28 mouse cellular contexts compared by ENCODE assay signal in the genomic region with DNA sequence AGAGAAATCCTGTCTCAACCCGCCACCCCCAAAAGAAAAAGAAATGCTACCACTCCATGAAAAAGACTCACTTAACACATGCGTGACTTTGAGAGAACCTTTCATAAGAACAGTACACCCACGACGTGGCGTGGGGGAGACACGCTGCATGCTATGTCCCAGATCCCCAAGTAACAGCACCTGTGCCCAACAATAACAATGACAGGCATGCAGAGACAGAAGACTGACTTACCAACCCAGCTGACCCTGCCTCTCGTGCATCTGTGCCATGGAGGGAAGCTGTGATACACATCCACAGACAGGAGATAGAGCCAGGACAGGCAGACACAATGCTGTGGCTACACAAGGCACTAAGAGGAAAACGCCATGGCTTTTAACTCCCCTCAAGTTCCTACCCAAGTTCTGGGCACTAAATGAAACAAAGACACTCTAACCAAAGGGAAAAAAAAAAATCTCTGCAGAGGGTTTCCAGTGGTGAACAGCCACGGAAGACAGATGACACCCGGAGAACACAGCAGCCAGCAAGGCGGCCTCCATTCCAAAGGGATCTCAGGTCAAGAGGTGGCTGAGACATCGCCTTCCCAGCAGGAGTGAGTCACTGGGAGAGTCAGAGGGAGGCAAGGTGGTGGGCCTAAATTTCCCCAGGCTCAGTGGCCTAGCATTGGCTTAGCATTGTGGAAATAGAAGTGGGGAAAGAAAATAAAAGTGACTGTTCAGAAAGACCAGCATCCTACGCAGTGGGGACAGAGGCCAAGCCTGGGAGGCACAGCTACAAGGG. TPM values are rescaled to one million over a fixed set of nuclear protein-coding genes. Genes with fewer than 3 reads are reported as not detected.
A peak's percentile ranks its signal among the peaks of the same experiment; 100 is the strongest.
DNase-seq lines count a peak whose midpoint lies in the region; ATAC-seq lines count a peak whose summit lies in the region.
"Had no signal": no experiment of that assay in that cellular context is flagged by ENCODE, and none has a peak within 500 bp of the region (broad histone marks: within the 10 kb centered on the region; RNA-seq: fewer than 3 reads in every experiment).

No protein-coding gene starts in this region.

- no peak for ATAC-seq in midbrain, embryonic 13.5 days
- ATAC-seq: CD4-positive, CD25-positive, alpha-beta regulatory T cell, adult 4 months; forebrain, embryonic 14.5 days; forebrain, postnatal 0 days; intestine, embryonic 15.5 days; Patski had no signal

- no peaks in the 10 kb centered on the region for H3K27me3 ChIP-seq in midbrain, embryonic 13.5 days
- H3K27me3 ChIP-seq: embryonic facial prominence, embryonic 13.5 days; heart, embryonic 13.5 days; hindbrain, embryonic 12.5 days; hindbrain, embryonic 15.5 days; intestine, embryonic 15.5 days; Patski had no signal

- H3K4me3 ChIP-seq in midbrain, embryonic 13.5 days (replicated peaks): no peak overlapping the region
- H3K4me3 ChIP-seq: embryonic facial prominence, embryonic 10.5 days; embryonic facial prominence, embryonic 13.5 days; gastrocnemius, adult 2 months; heart, embryonic 13.5 days; hindbrain, embryonic 12.5 days; hindbrain, embryonic 15.5 days; intestine, embryonic 15.5 days had no signal

- WGBS in midbrain, embryonic 13.5 days: 89% methylated on average over 13 of the region's 13 CpGs

- H3K36me3 ChIP-seq in midbrain, embryonic 13.5 days: no peaks in the 10 kb centered on the region
- H3K36me3 ChIP-seq: embryonic facial prominence, embryonic 13.5 days; hindbrain, embryonic 12.5 days; hindbrain, embryonic 15.5 days; intestine, embryonic 15.5 days had no signal

- no peak overlapping the region for H3K27ac ChIP-seq in midbrain, embryonic 13.5 days
- H3K27ac ChIP-seq: embryonic facial prominence, embryonic 10.5 days; embryonic facial prominence, embryonic 13.5 days; gastrocnemius, adult 2 months; heart, embryonic 13.5 days; hindbrain, embryonic 12.5 days; hindbrain, embryonic 15.5 days; intestine, embryonic 15.5 days had no signal

- H3K9me3 ChIP-seq in midbrain, embryonic 13.5 days: no peaks in the 10 kb centered on the region
- H3K9me3 ChIP-seq: embryonic facial prominence, embryonic 10.5 days; embryonic facial prominence, embryonic 13.5 days; heart, embryonic 13.5 days; hindbrain, embryonic 12.5 days; hindbrain, embryonic 15.5 days; intestine, embryonic 15.5 days had no signal

- peak; percentile 34 for DNase-seq in adrenal gland, adult 2 months
- DNase-seq in adrenal gland, adult 8-10 months: no peak
- DNase-seq in 3134 (ENCODE audit: extremely low read depth, insufficient read length, low spot score) (peak; percentile 7), NIH3T3 (ENCODE audit: low read depth) (peak; percentile 79)
- no peak for DNase-seq in urinary bladder, postnatal 4 days (ENCODE audit: low spot score in 2 of 2)
- DNase-seq: adrenal gland, postnatal 25 days; cerebellum, adult 11-12 months; cerebellum, adult 8-10 months; cerebellum, postnatal 10 days; cerebellum, postnatal 36 days; embryo, embryonic 11 days; forebrain, postnatal 0 days; gastrocnemius, adult 2 months; gastrocnemius, postnatal 14 days; heart, adult 18-20 months; heart, postnatal 14 days; heart, postnatal 4 days; kidney, adult 11 months had no signal

- H3K9ac ChIP-seq in midbrain, embryonic 13.5 days (replicated peaks): no peak overlapping the region
- H3K9ac ChIP-seq: embryonic facial prominence, embryonic 13.5 days; forebrain, postnatal 0 days; heart, embryonic 13.5 days; hindbrain, embryonic 12.5 days; hindbrain, embryonic 15.5 days; intestine, embryonic 15.5 days had no signal

- no peak overlapping the region for H3K4me2 ChIP-seq in midbrain, embryonic 13.5 days (replicated peaks)
- H3K4me2 ChIP-seq: embryonic facial prominence, embryonic 13.5 days; heart, embryonic 13.5 days; hindbrain, embryonic 12.5 days; hindbrain, embryonic 15.5 days; intestine, embryonic 15.5 days had no signal

- peaks cover under 1% of the 10 kb centered on the region; the same call in 1 of the 2 replicates for H3K4me1 ChIP-seq in midbrain, embryonic 13.5 days (replicated peaks)

RNA-seq across cellular contexts. Expression of a gene that starts 43.5 kb away (rescaled TPM):
- total RNA-seq in adrenal gland, adult 2 months (2021): 10 to 100 TPM; 38.7 to 41.4 TPM
- polyA plus RNA-seq in adrenal gland, adult 2 months (2012; rRNA removed): 43.7 and 44.1 TPM in 2 replicates
- 10 to 100 TPM; 37.1 to 93.2 (median 58.8) TPM for total RNA-seq in adrenal gland, adult 8-10 months (2022)
- 68.3 and 70.4 TPM in 2 replicates for polyA plus RNA-seq in midbrain, embryonic 13.5 days (2015; fragmentation: Nextera tagmentation; extraction: Ambion mirVana)

Comparison
In these comparisons a context has a peak if more than half of its experiments do, and no peak if none do; other contexts are left out.
1. DNase-seq: peak in adrenal gland, adult 2 months (single experiment), 3134 (single experiment) and NIH3T3 (single experiment); none in adrenal gland, adult 8-10 months (single experiment) and urinary bladder, postnatal 4 days (0 of 2).